Mouse (Mus musculus): ENCODE results near the gene St14. TPM values are rescaled to one million over a fixed set of nuclear protein-coding genes. Genes with fewer than 3 reads are reported as not detected.
"Not testable (repeated sequence)": the region's sequence is repeated elsewhere in the genome, so short reads cannot be mapped to it uniquely, and the experiment has no call there.

The St14 gene
- 1.3 and 1.5 TPM in 2 replicates for polyA plus RNA-seq (2016; fragmentation: Nextera tagmentation; extraction: Ambion mirVana)

DNA sequence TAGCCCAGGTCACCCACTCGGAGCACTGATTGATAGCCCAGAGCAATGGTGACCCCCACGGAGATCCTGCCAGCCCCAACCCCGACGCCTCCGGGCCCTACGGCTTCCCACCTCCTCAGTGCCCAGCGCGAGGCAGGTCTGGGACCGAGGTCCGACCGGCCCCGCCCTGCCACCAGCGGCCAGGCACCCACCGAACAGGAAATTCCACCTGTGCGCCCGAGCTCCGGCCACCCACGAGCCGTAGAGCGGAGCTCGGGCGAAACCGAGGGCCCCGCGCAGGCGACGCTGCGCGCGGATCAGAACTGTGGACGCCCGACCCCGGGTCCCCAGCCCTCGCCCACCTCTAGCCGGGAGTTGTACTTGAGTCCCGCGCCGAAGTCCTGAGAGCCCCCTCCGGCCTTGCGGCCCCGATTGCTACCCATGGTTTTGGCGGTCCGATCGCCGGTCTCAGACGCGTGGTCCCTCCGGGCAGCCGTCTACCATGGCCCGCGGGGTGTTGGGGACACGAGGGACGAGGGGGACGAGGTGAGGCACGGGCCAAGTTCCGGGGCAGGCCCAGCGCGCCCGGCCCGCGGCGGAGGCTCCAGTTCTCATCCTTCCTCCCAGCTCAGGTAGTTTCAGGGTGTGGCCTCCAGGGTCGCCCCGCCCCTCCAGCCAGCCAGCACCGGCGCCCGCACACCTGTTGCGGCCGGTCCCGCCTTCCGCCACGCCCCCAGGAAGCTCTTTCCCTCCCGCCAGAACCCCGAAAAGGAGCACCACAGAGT, at the start of gene St14:
TSS of gene St14 (minus strand) at position 649 of the 764 bp plus-strand sequence.
- H3K36me3 ChIP-seq, result no peaks in the 10 kb centered on the region
- WGBS, result under 1% methylated on average over 74 of the region's 74 CpGs
- peak within 1 kb of the TSS; percentile 96 for H3K4me2 ChIP-seq
- peaks cover 87% of the 10 kb centered on the region for H3K27me3 ChIP-seq (replicated peaks)
- H3K4me1 ChIP-seq (replicated peaks), result peaks cover 16% of the 10 kb centered on the region
- peak within 1 kb of the TSS; percentile 53 for H3K4me3 ChIP-seq
- H3K9ac ChIP-seq, result peak within 1 kb of the TSS; percentile 63
- no peaks in the 10 kb centered on the region for H3K9me3 ChIP-seq (replicated peaks)
- peak; percentile 40; the same call in 1 of the 2 replicates for ATAC-seq (ENCODE audit: insufficient number of reproducible peaks, low FRiP score)
- H3K27ac ChIP-seq (ENCODE audit: poor library complexity, severe bottlenecking), result no peak within 1 kb of the TSS

DNA sequence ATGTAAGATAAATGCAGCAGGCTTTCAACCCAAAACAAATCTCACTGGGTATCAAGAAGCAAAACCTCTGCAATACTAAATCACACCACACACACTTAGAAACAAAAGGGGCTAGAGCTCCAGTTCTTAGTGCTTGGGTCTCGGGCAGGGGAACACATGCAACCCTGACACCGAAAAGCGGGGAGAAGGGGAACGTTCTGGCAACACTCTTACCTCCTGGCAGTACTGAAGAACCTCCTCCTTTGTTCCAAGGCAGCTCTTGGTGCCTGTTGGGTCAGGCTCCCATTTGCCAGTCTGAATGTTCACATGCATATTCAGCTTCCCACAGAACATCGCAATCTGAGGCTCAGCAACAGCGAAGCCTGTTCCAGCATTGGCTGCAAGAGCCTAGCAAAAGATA, 46.0 kb upstream of the St14 start:
- 93% methylated on average over 6 of the region's 6 CpGs for WGBS
- H3K27ac ChIP-seq (ENCODE audit: poor library complexity, severe bottlenecking), result no peak overlapping the region
- H3K4me1 ChIP-seq (replicated peaks), result peaks cover 52% of the 10 kb centered on the region

DNA sequence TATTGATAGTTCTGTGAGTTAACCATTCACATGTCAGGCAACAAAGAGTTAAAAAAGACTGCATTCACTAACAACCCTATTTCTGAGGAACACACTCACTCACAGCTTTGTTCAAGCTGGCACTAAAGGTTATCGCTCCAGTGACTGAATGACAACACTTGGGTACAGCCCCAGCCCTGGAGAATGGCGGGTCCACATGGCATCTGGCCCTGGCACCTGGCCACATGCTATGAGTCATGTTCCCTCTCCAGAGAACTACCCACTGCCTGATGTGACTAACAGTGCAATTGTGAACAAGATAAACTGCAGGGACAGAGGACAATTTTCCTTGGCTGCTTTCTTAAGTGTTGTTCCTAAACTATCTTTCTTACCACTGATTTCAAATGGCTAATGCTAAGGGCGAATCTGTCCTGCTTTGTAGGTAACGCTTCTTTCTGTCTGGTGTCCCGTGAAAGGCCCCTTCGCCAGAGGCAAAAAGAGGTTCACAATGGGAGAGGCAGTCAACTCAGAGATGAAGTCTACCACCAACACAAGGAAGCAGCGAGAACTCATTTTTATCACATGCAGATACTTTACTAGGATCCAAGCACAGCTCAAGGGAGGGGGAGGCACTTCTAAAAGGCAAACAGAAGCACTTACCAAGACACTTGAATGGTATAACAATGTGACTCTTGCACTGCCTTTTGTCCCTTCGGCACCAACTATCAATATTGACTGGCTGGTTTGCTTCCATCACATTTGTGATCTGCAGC, 44.9 kb upstream of the St14 start:
- Histone ChIP-seq H3K4me1 (replicated peaks) (peaks cover 42% of the 10 kb centered on the region), H3K27ac (ENCODE audit: poor library complexity, severe bottlenecking) (peak overlapping the region; percentile 88), H3K27me3 (replicated peaks) (no peaks in the 10 kb centered on the region), H3K36me3 (peaks cover 9% of the 10 kb centered on the region), H3K9me3 (replicated peaks) (no peaks in the 10 kb centered on the region), H3K4me3 (no peak overlapping the region), H3K9ac (no peak overlapping the region), H3K4me2 (peak overlapping the region; percentile 12)
- WGBS, result 39% methylated on average over 8 of the region's 8 CpGs
- ATAC-seq (ENCODE audit: insufficient number of reproducible peaks, low FRiP score), result peak; percentile 85

More for the DNA sequence above, 46.0 kb upstream of the St14 start:
- H3K4me3 ChIP-seq, result no peak overlapping the region
- H3K36me3 ChIP-seq, result 0 out of 2 replicates have a peak, but pooled peaks cover 3% of the 10 kb centered on the region
- ATAC-seq (ENCODE audit: insufficient number of reproducible peaks, low FRiP score), result no peak
- H3K4me2 ChIP-seq, result no peak overlapping the region
- H3K27me3 ChIP-seq (replicated peaks), result no peaks in the 10 kb centered on the region
- no peaks in the 10 kb centered on the region for H3K9me3 ChIP-seq (replicated peaks)
- no peak overlapping the region for H3K9ac ChIP-seq

GRCm38 (mm10) chr9:31175978-31176377, 44.3 kb upstream of the St14 start:
- Histone ChIP-seq H3K4me3 (no peak overlapping the region), H3K27ac (ENCODE audit: poor library complexity, severe bottlenecking) (peak overlapping the region; percentile 88; the same call in 1 of the 2 replicates), H3K4me1 (replicated peaks) (peaks cover 40% of the 10 kb centered on the region), H3K36me3 (peaks cover 14% of the 10 kb centered on the region), H3K27me3 (replicated peaks) (no peaks in the 10 kb centered on the region), H3K4me2 (no peak overlapping the region; the same call in 1 of the 2 replicates), H3K9me3 (replicated peaks) (no peaks in the 10 kb centered on the region), H3K9ac (no peak overlapping the region)
- ATAC-seq (ENCODE audit: insufficient number of reproducible peaks, low FRiP score), result peak; percentile 22; the same call in 1 of the 2 replicates
- 67% methylated on average over 3 of the region's 3 CpGs for WGBS

- H3K36me3 ChIP-seq, result peaks cover 17% of the 10 kb centered on the region
- no peak overlapping the region for H3K9ac ChIP-seq
- no peaks in the 10 kb centered on the region for H3K27me3 ChIP-seq (replicated peaks)
- H3K27ac ChIP-seq (ENCODE audit: poor library complexity, severe bottlenecking), result no peak overlapping the region
- no peak overlapping the region for H3K4me2 ChIP-seq
- WGBS, result 42% methylated on average over 6 of the region's 6 CpGs
- no peak for ATAC-seq (ENCODE audit: insufficient number of reproducible peaks, low FRiP score)
- H3K4me3 ChIP-seq, result no peak overlapping the region
- H3K4me1 ChIP-seq (replicated peaks), result peaks cover 40% of the 10 kb centered on the region
- H3K9me3 ChIP-seq (replicated peaks), result no peaks in the 10 kb centered on the region
Observed at GRCm38 (mm10) chr9:31175346-31175745, 43.7 kb upstream of the St14 start.

DNA sequence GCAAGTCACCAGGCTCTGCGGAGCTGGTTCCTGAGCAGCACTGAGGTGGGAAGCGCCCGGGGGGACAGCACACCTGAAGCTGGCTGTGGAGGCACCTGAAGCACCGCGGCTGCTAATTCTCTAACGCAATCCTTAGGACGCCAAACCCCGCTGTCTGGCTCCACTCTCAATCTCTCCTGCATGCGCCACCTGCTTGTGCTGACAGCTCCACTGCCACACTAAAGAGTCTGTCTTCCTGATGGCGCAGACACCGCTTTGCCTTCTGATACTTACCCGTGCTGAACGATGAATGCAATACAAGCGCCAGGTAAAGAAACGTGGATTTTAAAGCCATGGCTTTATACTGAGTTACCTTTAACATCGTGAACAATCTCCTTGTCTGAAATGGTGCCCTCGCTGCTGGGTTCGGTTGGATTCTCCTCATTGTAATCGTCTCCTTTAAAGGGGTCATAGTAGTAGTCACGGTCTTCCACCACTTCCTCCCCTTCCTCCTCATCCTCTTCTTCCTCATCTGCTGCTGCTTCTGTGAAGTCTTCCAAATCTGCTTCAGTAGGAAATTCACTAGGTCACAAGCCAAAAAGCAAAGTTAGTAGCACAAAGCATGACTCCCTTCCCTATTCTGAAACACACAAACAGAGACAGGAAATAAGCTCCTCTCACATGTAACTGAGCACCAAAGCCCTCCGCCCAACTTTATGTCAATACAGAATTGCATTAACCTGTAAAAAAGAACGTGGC, 36.9 kb upstream of the St14 start:
- Histone ChIP-seq H3K9me3 (replicated peaks) (no peaks in the 10 kb centered on the region), H3K27ac (ENCODE audit: poor library complexity, severe bottlenecking) (no peak overlapping the region), H3K36me3 (peaks cover 66% of the 10 kb centered on the region), H3K4me1 (replicated peaks) (peaks cover 18% of the 10 kb centered on the region), H3K9ac (no peak overlapping the region), H3K27me3 (replicated peaks) (no peaks in the 10 kb centered on the region), H3K4me3 (no peak overlapping the region), H3K4me2 (no peak overlapping the region; the same call in none of the 2 replicates)
- no peak for ATAC-seq (ENCODE audit: insufficient number of reproducible peaks, low FRiP score)
- WGBS, result 70% methylated on average over 22 of the region's 22 CpGs

- H3K4me2 ChIP-seq, result no peak overlapping the region
- peaks cover 73% of the 10 kb centered on the region for H3K36me3 ChIP-seq
- peaks cover 18% of the 10 kb centered on the region for H3K4me1 ChIP-seq (replicated peaks)
- no peak for ATAC-seq (ENCODE audit: insufficient number of reproducible peaks, low FRiP score)
- no peak overlapping the region for H3K4me3 ChIP-seq
- no peaks in the 10 kb centered on the region for H3K9me3 ChIP-seq (replicated peaks)
- WGBS, result 88% methylated on average over 13 of the region's 13 CpGs
- H3K9ac ChIP-seq, result no peak overlapping the region
- no peak overlapping the region for H3K27ac ChIP-seq (ENCODE audit: poor library complexity, severe bottlenecking)
- no peaks in the 10 kb centered on the region for H3K27me3 ChIP-seq (replicated peaks)
Observed at GRCm38 (mm10) chr9:31167305-31167704, 35.7 kb upstream of the St14 start.

DNA sequence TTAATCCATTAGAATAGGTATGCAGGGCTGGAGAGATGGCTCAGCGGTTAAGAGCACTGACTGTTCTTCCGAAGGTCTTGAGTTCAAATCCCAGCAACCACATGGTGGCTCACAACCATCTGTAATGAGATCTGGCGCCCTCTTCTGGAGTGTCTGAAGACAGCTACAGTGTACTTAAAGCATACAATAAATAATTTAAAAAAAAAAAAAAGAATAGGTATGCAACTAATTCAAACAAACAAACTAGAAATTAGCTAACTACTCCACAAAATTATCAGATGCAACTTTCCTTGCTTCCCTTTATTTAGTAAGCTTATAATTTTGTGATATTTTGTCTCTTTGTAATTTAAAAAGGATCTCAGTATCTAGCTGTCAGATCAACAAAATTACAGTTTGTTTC, 33.9 kb upstream of the St14 start:
- not testable (repeated sequence) for H3K9me3 ChIP-seq (replicated peaks); H3K27ac ChIP-seq (ENCODE audit: poor library complexity, severe bottlenecking); H3K9ac ChIP-seq; H3K4me2 ChIP-seq; ATAC-seq (ENCODE audit: insufficient number of reproducible peaks, low FRiP score); H3K4me3 ChIP-seq; H3K27me3 ChIP-seq (replicated peaks)
- Histone ChIP-seq H3K4me1 (replicated peaks) (peaks cover 14% of the 10 kb centered on the region), H3K36me3 (peaks cover 78% of the 10 kb centered on the region)
- 78% methylated on average over 3 of the region's 3 CpGs for WGBS

- no peak overlapping the region for H3K4me3 ChIP-seq
- no peaks in the 10 kb centered on the region for H3K27me3 ChIP-seq (replicated peaks)
- H3K27ac ChIP-seq (ENCODE audit: poor library complexity, severe bottlenecking), result no peak overlapping the region
- H3K4me2 ChIP-seq, result no peak overlapping the region
- no peak overlapping the region for H3K9ac ChIP-seq
- H3K4me1 ChIP-seq (replicated peaks), result peaks cover 14% of the 10 kb centered on the region
- peaks cover 80% of the 10 kb centered on the region for H3K36me3 ChIP-seq
- WGBS, result 80% methylated on average over 1 of the region's 1 CpGs
- no peaks in the 10 kb centered on the region for H3K9me3 ChIP-seq (replicated peaks)
- ATAC-seq (ENCODE audit: insufficient number of reproducible peaks, low FRiP score), result no peak
Observed at GRCm38 (mm10) chr9:31163327-31163726, 31.7 kb upstream of the St14 start.

GRCm38 (mm10) chr9:31162911-31163310, 31.3 kb upstream of the St14 start:
- Histone ChIP-seq H3K27me3 (replicated peaks) (no peaks in the 10 kb centered on the region), H3K4me3 (no peak overlapping the region), H3K4me1 (replicated peaks) (peaks cover 14% of the 10 kb centered on the region), H3K27ac (ENCODE audit: poor library complexity, severe bottlenecking) (no peak overlapping the region), H3K4me2 (no peak overlapping the region), H3K36me3 (peaks cover 80% of the 10 kb centered on the region), H3K9ac (no peak overlapping the region), H3K9me3 (replicated peaks) (no peaks in the 10 kb centered on the region)
- 57% methylated on average over 1 of the region's 1 CpGs for WGBS
- ATAC-seq (ENCODE audit: insufficient number of reproducible peaks, low FRiP score), result no peak

DNA sequence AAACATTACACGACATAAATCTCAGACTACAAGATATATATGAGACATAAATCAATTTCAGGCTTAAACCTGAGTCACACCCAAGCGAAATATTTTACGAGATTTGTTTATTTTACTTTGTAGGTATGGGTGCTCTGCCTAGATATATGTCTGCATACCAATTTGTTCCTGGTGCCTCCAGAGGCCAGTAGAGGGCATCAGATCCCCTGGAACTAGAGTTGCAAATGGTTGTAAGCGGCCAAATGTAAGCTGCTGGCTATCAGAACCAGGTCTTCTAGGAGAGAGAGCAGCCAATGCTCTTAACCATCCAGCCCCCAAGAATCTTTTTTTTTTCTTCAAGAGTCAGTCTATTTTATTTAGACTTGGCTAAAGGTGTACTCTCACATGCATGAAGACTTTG, 28.3 kb upstream of the St14 start:
- ATAC-seq (ENCODE audit: insufficient number of reproducible peaks, low FRiP score), result no peak
- Histone ChIP-seq H3K4me1 (replicated peaks) (peaks cover 24% of the 10 kb centered on the region), H3K9ac (no peak overlapping the region), H3K36me3 (peaks cover 82% of the 10 kb centered on the region), H3K4me2 (no peak overlapping the region), H3K4me3 (no peak overlapping the region), H3K9me3 (replicated peaks) (no peaks in the 10 kb centered on the region), H3K27me3 (replicated peaks) (no peaks in the 10 kb centered on the region), H3K27ac (ENCODE audit: poor library complexity, severe bottlenecking) (no peak overlapping the region)
- WGBS, result 87% methylated on average over 4 of the region's 4 CpGs
